Mouse (Mus musculus) megakaryocyte, adult 5-6 weeks (primary cell): Measurements from ENCODE around the gene Hs3st2. TPM values are rescaled to one million over a fixed set of nuclear protein-coding genes. Genes with fewer than 3 reads are reported as not detected.
A peak's percentile ranks its signal among the peaks of the same experiment; 100 is the strongest.

Source experiments
- ATAC-seq: 2 replicates; pipeline ENCODE4 v1.8.0; 2016; ENCODE audit warnings: mild to moderate bottlenecking, inconsistent platforms; ENCODE audit not compliant: poor library complexity, severe bottlenecking
- total RNA-seq, 2 experiments: library from RNA; stranded (forward) in 1 of 2; stranded (reverse) in 1 of 2; fragments of 153-499, 151-499 nt in 1 of 2; fragments of 221-1000, 200-1000 nt in 1 of 2; gene quantifications; 2 replicates each; pipeline versions ENCODE4 v1.2.3 to v1.2.4; 2015 to 2017

Hs3st2 gene
- total RNA-seq, 2 experiments from 2014 or later: not detected

- peak; percentile 57 for ATAC-seq
These were observed 148.0 kb downstream of the Hs3st2 start for GRCm38 (mm10) chr7:121539405-121540275.

DNA sequence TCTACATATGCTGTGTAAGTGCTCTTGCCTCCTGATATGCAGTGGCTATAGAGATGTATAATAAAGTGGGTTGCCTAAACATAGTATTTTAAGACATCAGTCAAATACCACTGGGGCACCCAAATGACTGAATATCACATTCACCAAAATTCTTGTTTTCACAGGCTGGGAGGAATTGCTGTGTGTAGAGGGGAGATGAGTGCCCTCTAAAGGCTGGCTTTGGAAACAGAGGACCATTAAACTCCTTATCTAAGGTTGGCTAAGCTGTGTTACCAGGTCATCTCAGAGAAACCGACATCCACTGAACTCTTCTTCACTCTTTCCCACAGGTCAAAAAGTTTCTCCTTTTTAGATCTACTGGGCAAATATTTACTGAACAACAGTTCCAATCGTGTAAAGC, 150.8 kb downstream of the Hs3st2 start:
- ATAC-seq: no peak

GRCm38 (mm10) chr7:121549329-121550022, 157.8 kb downstream of the Hs3st2 start:
- ATAC-seq: no peak
